Mouse (Mus musculus): Measurements from ENCODE around the gene Setd1a.
"Not testable (repeated sequence)": the region's sequence is repeated elsewhere in the genome, so short reads cannot be mapped to it uniquely, and the experiment has no call there.

The Setd1a gene

DNA sequence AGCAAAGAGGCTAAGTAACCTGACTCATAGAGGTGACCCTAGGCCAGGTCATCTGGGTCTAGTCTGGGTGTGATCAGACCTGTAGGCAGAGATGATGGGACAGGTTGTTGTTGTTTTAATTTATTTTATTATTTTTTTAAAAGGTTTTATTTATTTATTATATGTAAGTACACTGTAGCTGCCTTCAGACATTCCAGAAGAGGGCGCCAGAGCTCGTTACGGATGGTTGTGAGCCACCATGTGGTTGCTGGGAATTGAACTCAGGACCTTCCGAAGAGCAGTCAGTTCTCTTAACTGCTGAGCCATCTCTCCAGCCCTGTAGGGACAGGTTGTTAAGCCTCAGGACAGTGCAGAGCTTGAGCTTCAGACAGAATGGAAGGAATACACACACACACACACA is 61.4 kb downstream of the Setd1a start:
- DNase-seq (ENCODE audit: low spot score): not testable (repeated sequence)

DNA sequence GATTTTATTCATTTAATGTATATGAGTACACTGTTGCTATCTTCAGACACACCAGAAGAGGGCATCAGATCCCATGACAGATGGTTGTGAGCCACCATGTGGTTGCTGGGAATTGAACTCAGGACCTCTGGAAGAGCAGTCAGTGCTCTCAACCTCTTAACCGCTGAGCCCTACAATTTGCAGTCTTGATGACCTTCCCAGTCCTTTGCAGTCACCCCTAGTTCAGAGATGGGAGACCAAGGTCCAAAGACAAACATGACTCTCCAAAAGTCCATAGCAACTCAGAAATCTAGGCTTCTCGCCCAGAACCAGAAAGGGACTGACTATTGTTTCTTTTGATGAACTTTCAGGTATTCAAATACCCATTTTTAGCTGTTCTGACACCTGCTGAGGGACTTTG is 63.6 kb downstream of the Setd1a start:
- DNase-seq (ENCODE audit: low spot score): not testable (repeated sequence)

DNA sequence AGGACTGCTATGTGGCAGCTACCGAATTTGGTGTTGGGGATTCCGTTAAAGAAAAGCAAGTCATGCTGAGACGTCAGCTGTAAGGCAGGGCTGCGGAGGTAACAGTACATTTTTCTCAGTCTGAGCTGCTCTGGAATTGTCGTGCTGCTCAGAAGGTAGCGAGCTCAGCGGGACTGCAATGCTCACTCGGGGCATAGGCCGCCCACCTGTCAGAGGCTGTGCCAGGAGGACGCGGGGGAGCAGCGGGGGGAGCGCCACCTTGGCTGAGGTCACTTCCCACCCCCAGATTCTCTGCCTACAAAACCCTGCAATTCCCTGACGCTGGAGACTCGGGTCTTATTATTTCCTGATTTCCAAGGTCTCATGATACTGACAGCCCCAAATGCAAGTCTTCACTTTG is 64.4 kb downstream of the Setd1a start:
- peak; percentile 34 for DNase-seq (ENCODE audit: low spot score)

DNA sequence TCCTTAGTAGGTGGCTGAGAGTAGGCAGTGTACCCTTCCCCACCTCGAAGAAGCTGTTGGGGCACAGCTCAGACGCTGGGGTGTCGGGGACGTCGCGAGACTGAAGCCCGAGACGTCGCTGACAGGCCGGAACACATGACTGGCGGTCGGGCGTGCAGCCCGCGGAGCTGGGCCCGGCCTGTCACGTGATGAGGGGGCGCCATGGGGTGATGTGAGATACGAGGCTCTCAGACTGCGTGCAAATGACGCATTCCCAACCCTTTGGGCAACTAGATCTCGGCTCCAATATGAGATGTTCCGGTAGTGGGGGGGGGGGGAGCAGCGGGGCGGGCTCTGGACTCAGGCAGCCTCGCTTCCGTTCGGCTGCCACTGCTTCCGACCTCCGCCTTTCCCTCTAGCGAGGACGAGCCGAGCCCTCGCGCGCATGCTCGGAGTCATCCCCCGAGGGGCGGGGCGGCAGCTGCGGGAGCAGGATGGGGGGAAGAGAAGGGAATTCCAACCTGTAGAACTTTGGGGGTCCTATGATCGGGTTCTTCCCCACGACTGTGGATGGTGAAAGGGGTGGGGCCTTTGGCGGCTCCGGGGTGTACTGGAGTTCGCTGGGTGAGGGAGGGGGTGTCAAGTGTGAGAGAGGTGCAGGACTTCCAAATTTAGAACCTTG is 65.0 kb downstream of the Setd1a start:
- DNase-seq (ENCODE audit: low spot score): peak; percentile 91

DNA sequence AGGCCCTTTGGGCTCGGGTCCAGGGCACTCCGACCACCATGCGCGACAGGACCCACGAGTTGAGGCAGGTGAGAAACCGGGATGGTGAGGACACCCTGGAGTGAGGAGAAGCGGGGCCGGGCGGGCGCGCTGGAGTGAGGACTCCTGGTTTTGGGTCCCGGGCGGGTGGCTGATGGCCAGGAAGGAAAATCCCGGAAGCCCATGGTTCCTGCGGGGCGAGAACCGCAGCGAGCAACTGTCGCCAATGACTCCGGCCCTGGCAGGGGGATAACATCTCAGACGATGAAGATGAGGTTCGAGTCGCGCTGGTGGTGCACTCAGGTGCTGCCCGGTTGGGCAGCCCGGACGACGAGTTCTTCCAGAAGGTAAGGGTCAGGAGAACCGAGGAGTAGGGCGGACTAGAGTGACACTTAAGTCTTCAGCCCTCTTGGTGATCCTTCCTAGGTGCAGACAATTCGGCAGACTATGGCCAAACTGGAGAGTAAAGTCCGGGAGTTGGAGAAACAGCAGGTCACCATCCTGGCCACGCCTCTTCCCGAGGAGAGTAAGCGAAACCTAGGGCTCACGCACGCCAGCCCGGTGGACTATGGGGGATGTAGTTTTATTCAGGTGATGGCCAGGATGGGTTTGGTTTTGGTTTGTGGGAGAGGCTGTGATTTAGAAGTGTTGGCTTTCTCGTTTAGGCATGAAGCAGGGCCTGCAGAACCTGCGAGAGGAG is 65.7 kb downstream of the Setd1a start:
- DNase-seq (ENCODE audit: low spot score): peak; percentile 66

Data from ovary, adult 18-20 months (tissue).